Mouse (Mus musculus) CD4-positive, CD25-positive, alpha-beta regulatory T cell, adult 9 weeks (primary cell): ENCODE data around the gene Gm20765. TPM values are rescaled to one million over a fixed set of nuclear protein-coding genes. Genes with fewer than 3 reads are reported as not detected.

Experiments
- polyA plus RNA-seq: library from polyadenylated mRNA; unstranded; fragments of 100-300 nt; shearing (Covaris generic); gene quantifications from one replicate; pipeline ENCODE4 v1.2.1, GENCODE M21; 2017

Gm20765 gene
- polyA plus RNA-seq: not detected

DNA sequence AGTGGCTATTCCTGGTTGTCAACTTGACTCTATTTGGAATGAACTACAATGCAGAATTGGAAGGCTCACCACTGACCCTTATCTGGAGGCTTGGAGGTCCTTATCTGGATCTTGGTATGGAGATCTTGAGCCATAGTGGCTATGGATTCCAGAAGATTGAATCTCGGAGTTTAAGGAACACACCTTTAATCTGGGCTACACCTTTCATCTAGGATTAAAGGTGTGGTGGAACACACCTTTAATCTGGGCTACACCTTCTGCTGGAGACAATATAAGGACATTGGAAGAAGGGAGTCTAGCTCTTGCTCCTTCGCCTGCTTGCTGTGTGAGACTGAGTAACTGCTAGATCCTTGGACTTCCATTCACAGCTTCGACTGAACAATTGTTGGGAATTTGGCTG lies at the start of gene Gm20765:
Gm20765 (plus strand) TSS at position 301 of the 400 bp plus-strand sequence.

GRCm38 (mm10) chr10:104142687-104143086 lies 42.6 kb upstream of the Gm20765 start, which contains the start of gene Gm21293:
Gene Gm21293 (plus strand): TSS chr10:104142987.

DNA sequence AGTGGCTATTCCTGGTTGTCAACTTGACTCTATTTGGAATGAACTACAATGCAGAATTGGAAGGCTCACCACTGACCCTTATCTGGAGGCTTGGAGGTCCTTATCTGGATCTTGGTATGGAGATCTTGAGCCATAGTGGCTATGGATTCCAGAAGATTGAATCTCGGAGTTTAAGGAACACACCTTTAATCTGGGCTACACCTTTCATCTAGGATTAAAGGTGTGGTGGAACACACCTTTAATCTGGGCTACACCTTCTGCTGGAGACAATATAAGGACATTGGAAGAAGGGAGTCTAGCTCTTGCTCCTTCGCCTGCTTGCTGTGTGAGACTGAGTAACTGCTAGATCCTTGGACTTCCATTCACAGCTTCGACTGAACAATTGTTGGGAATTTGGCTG lies 34.1 kb upstream of the Gm20765 start, which contains the start of gene Gm6763:
Gm6763 (plus strand) TSS at position 301 of the 400 bp plus-strand sequence.

DNA sequence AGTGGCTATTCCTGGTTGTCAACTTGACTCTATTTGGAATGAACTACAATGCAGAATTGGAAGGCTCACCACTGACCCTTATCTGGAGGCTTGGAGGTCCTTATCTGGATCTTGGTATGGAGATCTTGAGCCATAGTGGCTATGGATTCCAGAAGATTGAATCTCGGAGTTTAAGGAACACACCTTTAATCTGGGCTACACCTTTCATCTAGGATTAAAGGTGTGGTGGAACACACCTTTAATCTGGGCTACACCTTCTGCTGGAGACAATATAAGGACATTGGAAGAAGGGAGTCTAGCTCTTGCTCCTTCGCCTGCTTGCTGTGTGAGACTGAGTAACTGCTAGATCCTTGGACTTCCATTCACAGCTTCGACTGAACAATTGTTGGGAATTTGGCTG lies 25.6 kb upstream of the Gm20765 start, which contains the start of gene Gm8764:
Gm8764 (plus strand) TSS at position 301 of the 400 bp plus-strand sequence.

GRCm38 (mm10) chr10:104168215-104168614 lies 17.1 kb upstream of the Gm20765 start, which contains the start of gene Gm21304:
Gene Gm21304 (plus strand): TSS chr10:104168515.

DNA sequence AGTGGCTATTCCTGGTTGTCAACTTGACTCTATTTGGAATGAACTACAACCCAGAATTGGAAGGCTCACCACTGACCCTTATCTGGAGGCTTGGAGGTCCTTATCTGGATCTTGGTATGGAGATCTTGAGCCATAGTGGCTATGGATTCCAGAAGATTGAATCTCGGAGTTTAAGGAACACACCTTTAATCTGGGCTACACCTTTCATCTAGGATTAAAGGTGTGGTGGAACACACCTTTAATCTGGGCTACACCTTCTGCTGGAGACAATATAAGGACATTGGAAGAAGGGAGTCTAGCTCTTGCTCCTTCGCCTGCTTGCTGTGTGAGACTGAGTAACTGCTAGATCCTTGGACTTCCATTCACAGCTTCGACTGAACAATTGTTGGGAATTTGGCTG lies 8.6 kb upstream of the Gm20765 start, which contains the start of gene Gm21312:
Gm21312 (plus strand) TSS at position 301 of the 400 bp plus-strand sequence.

GRCm38 (mm10) chr10:104193742-104194141 lies 8.4 kb downstream of the Gm20765 start, which contains the start of gene Gm4340:
Gene Gm4340 (plus strand): TSS chr10:104194042.

Other genes with a start within 250 kb of the Gm20765 start
- gene Gm21293, start 42.5 kb upstream of the Gm20765 start, polyA plus RNA-seq: not detected
- not detected for gene Gm6763, start 34.0 kb upstream of the Gm20765 start, polyA plus RNA-seq
- not detected for gene Gm8764, start 25.5 kb upstream of the Gm20765 start, polyA plus RNA-seq
- not detected for gene Gm21304, start 17.0 kb upstream of the Gm20765 start, polyA plus RNA-seq
- not detected for gene Gm21312, start 8.5 kb upstream of the Gm20765 start, polyA plus RNA-seq
- not detected for gene Gm4340, start 8.5 kb downstream of the Gm20765 start, polyA plus RNA-seq